Mouse (Mus musculus) adrenal gland, postnatal 36 days (tissue): ENCODE data around the gene Cabp4. TPM values are rescaled to one million over a fixed set of nuclear protein-coding genes. Genes with fewer than 3 reads are reported as not detected.
"Not testable (repeated sequence)": the region's sequence is repeated elsewhere in the genome, so short reads cannot be mapped to it uniquely, and the experiment has no call there.

ENCODE experiments used
- DNase-seq, 2 experiments: peaks; one replicate each; pipeline ENCODE4 v3.0.0; 2021; ENCODE audit warnings: mixed read lengths in 1 of 2
- total RNA-seq, 2 experiments: library from RNA; stranded (reverse); gene quantifications; 2 replicates each; pipeline ENCODE4 v1.2.3; 2021

Cabp4 gene
- total RNA-seq, 2 experiments from 2014 or later, result 0.30 to 0.40 TPM

DNA sequence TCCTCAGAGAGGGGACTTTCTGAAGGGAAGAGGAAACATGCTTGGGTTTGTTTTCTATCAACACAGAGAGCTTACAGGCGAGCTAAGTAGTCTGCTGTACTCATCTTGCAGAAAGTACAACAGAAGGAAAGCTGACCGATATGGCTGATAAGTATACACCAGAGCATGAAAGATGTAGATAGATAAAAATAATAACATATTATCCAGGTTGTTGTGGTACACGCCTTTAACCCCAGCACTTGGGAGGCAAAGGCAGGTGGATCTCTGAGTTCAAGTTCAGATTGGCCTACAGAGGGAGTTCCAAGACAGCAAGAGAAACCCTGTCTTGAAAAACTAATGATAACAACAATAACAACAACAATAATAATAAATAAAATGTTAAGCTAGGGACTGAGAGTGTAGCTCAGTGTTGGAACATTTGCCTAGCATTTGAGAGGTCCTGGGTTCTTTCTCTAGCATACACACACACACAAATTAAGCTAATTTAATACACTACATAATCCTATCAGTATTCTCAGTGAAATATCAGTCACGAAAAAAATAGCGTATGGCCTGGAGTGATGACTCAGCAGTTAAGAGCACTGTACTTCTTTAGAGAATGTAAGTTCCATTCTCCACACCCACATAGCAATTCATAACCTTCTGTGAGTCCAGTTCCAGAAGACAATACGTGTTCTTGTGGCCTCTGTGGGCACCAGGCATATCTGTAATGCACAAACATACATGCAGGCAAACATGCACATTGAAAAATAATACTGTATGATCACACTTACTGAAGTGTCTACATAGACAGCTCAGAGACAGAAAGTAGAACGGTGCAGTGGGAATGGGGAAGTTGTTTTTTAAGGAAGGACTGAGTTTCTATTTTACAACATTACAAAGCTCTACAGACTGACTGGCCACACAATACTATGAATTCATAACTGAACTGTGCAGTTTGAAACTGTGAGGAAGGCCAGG is 21.1 kb downstream of the Cabp4 start:
- DNase-seq, result no peak

GRCm38 (mm10) chr19:4121896-4122295 is 21.9 kb downstream of the Cabp4 start:
- not testable (repeated sequence) for DNase-seq

DNA sequence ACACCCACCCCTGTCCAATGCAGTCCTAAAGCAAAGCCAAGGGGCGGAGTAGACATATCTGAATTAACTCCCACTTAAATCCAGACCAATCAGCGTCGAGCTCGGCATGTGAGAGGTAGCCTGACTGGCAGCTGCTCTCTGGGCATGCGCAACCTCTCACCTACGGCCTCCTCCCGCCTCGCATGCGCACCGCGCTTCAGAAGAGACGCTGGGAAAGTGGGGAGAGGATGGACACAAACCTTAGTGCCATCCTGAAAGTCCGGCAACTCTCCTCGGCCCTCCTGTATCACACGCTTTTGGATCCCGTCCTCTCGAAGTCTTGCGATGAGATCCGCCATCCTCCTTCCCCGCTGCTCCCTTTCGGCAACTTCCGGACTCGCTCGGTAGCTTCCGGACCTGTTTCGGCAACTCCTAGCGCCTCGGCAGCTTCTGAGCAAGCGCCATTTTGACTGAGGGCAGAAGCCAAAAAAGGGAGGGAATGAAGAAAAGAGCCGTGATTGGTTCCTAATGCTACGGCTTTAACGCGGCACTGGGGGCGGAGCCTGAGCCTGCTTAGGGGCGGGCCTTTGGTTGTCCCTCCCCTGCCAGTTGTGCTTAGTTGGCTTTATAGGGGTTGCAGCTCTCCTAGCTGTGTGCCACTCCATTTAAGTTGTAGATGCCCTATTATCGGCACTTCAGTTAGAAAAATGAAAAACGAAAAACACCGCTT is 22.6 kb downstream of the Cabp4 start:
- DNase-seq, result peak; percentile 97 to 98

DNA sequence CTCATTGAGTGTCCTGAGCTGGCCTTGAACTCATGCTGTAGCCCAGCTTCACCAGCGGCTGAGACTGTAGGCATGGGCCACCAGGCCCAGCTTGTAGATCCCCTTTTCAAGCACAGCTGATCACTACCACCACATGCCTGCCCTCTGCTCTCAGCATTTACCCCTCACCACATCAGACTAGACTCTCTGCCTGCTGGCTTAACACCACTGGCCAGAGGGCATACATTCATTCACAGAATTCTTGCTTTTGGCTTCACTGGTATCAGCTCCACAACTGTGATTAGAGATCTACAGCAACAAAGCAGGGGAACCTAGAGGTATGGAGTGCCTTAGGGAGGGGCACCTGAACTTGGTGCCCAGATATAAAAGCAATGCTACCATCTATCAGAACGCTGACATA is 23.3 kb downstream of the Cabp4 start:
- DNase-seq, result no peak

GRCm38 (mm10) chr19:4119716-4120487 is 23.9 kb downstream of the Cabp4 start:
- no peak for DNase-seq

GRCm38 (mm10) chr19:4118350-4118749 is 25.5 kb downstream of the Cabp4 start:
- no peak for DNase-seq

DNA sequence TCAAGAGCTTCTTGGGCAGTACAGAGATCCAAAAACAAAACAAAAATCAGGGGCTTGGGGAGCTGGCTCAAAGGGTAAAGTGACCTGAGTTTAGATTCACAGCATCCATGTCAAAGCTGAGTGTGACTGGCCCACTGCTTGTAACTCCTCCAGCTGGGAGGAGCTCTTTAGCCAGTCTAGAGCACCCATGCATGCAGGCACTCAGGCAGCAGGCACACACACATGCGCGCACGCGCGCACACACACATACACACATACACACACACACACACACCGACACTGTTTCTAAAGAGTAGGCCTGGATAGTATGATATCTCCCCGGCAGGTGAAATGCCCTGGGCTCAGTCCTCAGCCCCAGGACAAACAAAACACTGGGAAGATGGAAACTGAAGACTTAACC is 26.8 kb downstream of the Cabp4 start:
- DNase-seq, result no peak

DNA sequence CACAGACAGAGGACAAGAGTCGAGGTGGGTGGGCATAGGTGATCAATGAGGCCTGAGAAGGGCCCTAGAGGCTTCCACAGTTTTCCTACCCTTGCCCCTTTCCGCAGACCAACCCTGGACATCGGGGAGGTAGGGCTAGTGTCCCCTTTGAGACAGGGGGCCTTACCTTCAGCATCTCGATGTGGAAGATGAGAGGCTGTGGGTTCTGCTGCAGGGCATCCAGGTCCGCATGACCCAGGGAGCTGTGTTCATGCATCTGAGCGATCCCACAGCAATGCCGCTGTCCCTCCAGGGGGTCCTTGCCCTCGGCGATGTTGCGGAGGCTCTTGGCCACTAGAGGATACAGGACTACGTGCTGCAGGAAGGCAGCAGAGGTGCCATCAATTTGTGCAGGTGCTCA is 28.0 kb downstream of the Cabp4 start:
- DNase-seq, result no peak

- no peak for DNase-seq
Measured at GRCm38 (mm10) chr19:4115144-4115543, 28.7 kb downstream of the Cabp4 start.

- DNase-seq, result no peak
Measured at GRCm38 (mm10) chr19:4114551-4114950, 29.3 kb downstream of the Cabp4 start.

- DNase-seq, result peak; percentile 56 to 60
Measured at GRCm38 (mm10) chr19:4113806-4114230, 30.0 kb downstream of the Cabp4 start.

DNA sequence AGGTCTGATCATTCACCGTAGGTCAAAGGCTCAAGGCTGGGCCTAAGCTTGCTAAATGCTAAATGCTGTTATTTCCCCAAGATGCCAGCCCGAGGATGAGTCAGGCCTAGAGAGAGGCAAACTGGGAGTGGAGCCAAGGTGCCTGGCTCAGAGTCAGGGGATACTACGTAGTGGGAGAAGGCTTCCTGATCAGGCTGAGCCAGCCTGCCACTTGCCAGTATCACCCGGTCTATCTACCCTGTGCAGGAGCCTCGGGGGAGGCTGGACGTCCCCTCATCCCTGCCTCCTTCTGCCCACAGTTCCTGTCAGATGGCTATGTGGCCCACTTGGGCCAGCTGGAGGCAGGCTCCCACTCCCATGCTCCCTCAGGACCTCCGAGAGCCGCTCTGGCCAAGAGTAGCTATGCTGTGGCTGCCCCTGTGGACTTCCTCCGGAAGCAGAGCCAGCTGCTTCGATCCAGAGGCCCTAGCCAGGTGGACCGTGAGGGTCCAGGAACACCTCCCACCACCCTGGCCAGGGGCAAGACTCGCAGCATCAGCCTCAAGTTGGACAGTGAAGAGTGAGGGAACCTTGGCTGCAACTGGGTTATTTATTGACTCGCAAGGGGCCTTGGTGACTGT is 30.5 kb downstream of the Cabp4 start:
- peak; percentile 97 to 99 for DNase-seq

- no peak for DNase-seq
Measured at GRCm38 (mm10) chr19:4112063-4112960, 31.5 kb downstream of the Cabp4 start.

DNA sequence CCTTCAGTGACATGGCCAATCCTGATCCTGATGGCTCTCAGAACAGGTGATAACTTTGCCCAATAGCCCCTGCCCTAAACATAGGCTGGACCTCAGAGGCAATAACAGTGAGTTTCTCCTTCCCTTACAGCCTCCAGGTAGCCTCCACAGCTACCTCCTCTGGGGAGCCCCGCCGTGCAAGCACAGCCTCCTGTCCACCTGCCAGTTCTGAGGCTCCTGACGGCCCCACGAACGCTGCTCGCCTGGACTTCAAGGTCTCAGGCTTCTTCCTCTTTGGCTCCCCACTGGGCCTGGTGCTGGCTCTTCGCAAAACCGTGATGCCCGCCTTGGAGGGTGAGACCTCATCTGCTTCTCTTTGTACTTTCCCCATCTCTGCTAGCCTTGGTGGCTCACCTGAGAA is 35.3 kb downstream of the Cabp4 start:
- no peak for DNase-seq

DNA sequence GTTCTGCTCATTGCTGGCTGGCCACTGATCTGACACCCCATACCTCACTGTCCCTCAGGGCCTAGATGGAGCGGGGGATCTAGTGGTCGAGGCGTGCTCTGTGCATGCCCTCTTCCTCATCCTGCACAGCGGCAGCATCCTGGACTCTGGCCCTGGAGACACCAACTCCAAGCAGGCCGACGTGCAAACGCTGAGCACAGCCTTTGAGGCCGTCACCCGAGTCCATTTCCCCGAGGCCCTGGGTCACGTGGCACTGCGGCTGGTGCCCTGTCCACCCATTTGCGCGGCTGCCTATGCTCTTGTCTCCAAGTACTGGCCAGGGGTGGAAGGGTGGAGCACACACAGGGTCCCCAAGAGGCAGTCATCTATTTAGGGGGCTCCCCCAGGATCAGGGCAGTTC is 37.2 kb downstream of the Cabp4 start:
- DNase-seq, result no peak

GRCm38 (mm10) chr19:4104675-4105194 is 39.1 kb downstream of the Cabp4 start:
- no peak for DNase-seq

GRCm38 (mm10) chr19:4103792-4104191 is 40.0 kb downstream of the Cabp4 start:
- no peak for DNase-seq

GRCm38 (mm10) chr19:4103294-4103693 is 40.5 kb downstream of the Cabp4 start:
- no peak for DNase-seq

DNA sequence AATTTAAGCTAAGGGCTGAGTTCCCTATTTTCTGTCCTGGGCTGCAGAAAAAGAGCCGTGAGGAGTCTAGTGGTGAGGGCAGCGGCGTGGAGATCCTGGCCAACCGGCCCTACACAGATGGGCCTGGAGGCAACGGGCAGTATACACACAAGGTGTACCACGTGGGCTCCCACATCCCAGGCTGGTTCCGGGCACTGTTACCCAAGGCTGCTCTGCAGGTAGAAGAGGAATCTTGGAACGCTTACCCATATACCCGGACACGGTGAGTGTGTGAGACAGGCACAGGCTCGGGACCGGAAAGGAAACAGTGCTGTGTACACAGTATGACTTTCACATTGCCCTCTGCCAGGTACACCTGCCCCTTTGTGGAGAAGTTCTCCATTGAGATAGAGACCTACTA is 41.2 kb downstream of the Cabp4 start:
- no peak for DNase-seq

GRCm38 (mm10) chr19:4102049-4102448 is 41.8 kb downstream of the Cabp4 start:
- no peak for DNase-seq

- no peak for DNase-seq
Measured at GRCm38 (mm10) chr19:4101466-4101865, 42.4 kb downstream of the Cabp4 start.
